Mouse (Mus musculus): ENCODE data around the gene Creb5. TPM values are rescaled to one million over a fixed set of nuclear protein-coding genes. Genes with fewer than 3 reads are reported as not detected.
A peak's percentile ranks its signal among the peaks of the same experiment; 100 is the strongest.

The Creb5 gene
- polyA plus RNA-seq, 1 experiment from 2014 or later: 3.9 TPM

DNA sequence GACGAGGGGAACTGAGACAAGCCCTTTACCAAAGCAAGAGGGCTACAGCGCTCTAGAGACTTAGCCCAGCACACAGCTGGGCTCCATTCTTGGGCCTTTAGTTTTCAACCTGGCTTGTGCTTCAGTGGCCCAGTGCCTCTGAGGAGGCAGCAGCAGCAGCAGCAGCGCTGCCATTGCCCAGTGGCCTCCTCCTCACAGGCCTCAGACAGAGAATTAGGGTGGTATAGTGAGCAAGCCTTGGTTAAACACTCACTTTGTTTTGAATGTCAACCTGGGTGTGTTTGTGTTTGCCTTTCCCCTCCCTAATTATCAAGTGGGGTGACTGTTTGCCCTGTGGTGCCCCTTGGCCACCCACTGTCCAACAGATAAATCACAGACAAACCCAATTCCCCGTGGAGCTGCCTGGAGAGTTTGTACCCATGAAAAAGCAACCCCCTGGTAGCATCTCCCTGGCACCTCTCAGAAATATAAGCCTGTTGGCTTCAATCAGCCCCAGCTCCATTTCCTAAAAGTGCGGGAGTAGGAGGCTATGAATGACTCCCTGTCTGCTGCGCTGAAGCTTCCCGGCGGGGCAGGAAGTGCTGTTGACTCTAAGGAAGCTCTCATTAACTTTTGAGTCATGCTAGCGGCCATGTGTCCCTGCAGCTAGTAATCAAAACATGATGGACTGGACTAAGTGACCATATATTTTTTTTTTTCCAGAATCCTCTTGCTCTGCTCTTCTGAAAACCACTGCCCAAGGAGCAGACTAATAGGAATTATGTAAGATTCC is 328.6 kb downstream of the Creb5 start:
- WGBS: 71% methylated on average over 9 of the region's 9 CpGs
- no peak overlapping the region for H3K27ac ChIP-seq (replicated peaks)
- H3K4me3 ChIP-seq: no peak overlapping the region
- no peak overlapping the region for H3K4me2 ChIP-seq
- H3K9me3 ChIP-seq: no peaks in the 10 kb centered on the region
- H3K4me1 ChIP-seq (replicated peaks): peaks cover 8% of the 10 kb centered on the region
- H3K36me3 ChIP-seq: no peaks in the 10 kb centered on the region
- no peaks in the 10 kb centered on the region for H3K27me3 ChIP-seq
- no peak overlapping the region for H3K9ac ChIP-seq
- ATAC-seq (ENCODE audit: low FRiP score, low read depth): no peak

DNA sequence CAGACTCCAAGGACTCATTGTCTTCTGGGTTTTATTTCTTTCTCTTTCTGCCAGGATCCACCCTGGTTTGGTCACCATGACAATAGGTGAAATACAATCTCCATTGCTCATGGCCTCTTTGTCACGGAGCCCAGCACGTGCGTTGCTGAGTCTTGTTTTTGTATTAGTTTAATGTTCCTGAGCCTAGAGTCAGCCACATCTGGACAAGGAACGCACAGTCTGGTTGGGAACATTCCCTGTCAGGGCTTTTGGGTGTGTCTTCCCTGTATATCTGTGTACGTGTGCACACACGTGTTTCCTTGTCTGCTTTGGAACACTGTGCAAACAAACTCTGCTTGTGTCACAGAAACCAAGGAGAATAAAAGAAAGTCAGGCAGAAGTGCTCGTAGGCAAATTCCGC is 331.1 kb downstream of the Creb5 start:
- ATAC-seq (ENCODE audit: low FRiP score, low read depth): no peak

DNA sequence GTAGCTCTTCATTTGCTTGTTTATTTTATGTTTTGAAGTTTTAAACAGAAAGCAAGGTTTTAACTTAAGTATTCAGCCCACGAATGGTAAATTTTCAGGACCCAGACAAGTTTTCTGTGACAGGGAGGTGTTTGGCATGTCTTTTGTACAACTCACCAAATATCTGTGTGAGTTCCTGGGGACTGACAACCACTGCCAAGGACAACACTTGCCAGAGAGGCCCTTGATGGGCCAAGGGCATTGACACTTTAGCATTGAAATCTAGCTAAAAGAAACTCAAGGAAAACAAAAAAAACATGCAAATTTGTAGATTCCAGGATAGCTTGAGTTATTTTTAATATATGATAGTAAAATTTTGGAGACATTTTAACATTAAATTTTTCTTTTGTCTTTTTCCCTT is 332.6 kb downstream of the Creb5 start:
- Histone ChIP-seq H3K27ac (replicated peaks) (no peak overlapping the region), H3K27me3 (peaks cover 3% of the 10 kb centered on the region; the same call in 1 of the 2 replicates), H3K9me3 (no peaks in the 10 kb centered on the region), H3K4me3 (no peak overlapping the region), H3K9ac (no peak overlapping the region), H3K36me3 (no peaks in the 10 kb centered on the region), H3K4me2 (no peak overlapping the region), H3K4me1 (replicated peaks) (no peaks in the 10 kb centered on the region; the same call in 1 of the 2 replicates)
- no peak for ATAC-seq (ENCODE audit: low FRiP score, low read depth)
- WGBS: 68% methylated on average over 1 of the region's 1 CpGs

More for the DNA sequence above, 331.1 kb downstream of the Creb5 start:
- H3K9me3 ChIP-seq: no peaks in the 10 kb centered on the region
- 65% methylated on average over 8 of the region's 8 CpGs for WGBS
- no peak overlapping the region for H3K27ac ChIP-seq (replicated peaks)
- H3K27me3 ChIP-seq: no peaks in the 10 kb centered on the region
- no peaks in the 10 kb centered on the region for H3K4me1 ChIP-seq (replicated peaks)
- H3K9ac ChIP-seq: no peak overlapping the region
- no peak overlapping the region for H3K4me3 ChIP-seq
- no peaks in the 10 kb centered on the region for H3K36me3 ChIP-seq
- H3K4me2 ChIP-seq: no peak overlapping the region

GRCm38 (mm10) chr6:53621295-53621694 is 334.2 kb downstream of the Creb5 start:
- Histone ChIP-seq H3K9ac (no peak overlapping the region), H3K36me3 (no peaks in the 10 kb centered on the region), H3K27ac (replicated peaks) (no peak overlapping the region), H3K4me3 (no peak overlapping the region), H3K27me3 (peaks cover 3% of the 10 kb centered on the region; the same call in 1 of the 2 replicates), H3K4me2 (no peak overlapping the region), H3K9me3 (no peaks in the 10 kb centered on the region), H3K4me1 (replicated peaks) (peaks cover 5% of the 10 kb centered on the region; the same call in 1 of the 2 replicates)
- ATAC-seq (ENCODE audit: low FRiP score, low read depth): no peak
- WGBS: 88% methylated on average over 5 of the region's 5 CpGs

GRCm38 (mm10) chr6:53624455-53625276 is 337.6 kb downstream of the Creb5 start:
- no peaks in the 10 kb centered on the region for H3K9me3 ChIP-seq
- peaks cover 5% of the 10 kb centered on the region; the same call in 1 of the 2 replicates for H3K4me1 ChIP-seq (replicated peaks)
- WGBS: 42% methylated on average over 15 of the region's 15 CpGs
- H3K4me2 ChIP-seq: no peak overlapping the region
- H3K36me3 ChIP-seq: no peaks in the 10 kb centered on the region
- no peak overlapping the region for H3K9ac ChIP-seq
- peaks cover 3% of the 10 kb centered on the region; the same call in 1 of the 2 replicates for H3K27me3 ChIP-seq
- H3K27ac ChIP-seq (replicated peaks): peak overlapping the region; percentile 61
- ATAC-seq (ENCODE audit: low FRiP score, low read depth): 0 out of 2 replicates have a peak, but pooled peaks have one; percentile 27
- H3K4me3 ChIP-seq: no peak overlapping the region

DNA sequence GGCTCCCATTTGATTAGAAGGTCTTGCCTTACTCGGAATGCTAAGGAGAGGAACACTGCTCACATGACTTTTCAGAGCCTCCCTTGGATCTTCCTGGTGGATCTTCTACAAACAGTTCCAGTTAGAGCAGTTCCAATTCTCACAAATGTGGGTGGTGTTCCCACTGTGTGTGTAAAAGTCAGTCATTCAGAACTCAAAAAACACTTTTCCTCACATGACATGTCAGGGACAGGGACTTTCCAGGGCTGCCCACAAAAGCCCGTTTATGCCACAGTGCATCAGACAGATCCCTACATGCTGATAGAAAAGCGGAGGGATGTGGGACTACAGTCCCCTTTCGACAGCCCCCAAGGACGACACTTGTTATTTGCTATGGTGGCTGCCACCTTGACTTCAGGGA is 339.0 kb downstream of the Creb5 start:
- H3K36me3 ChIP-seq: no peaks in the 10 kb centered on the region
- H3K27me3 ChIP-seq: peaks cover 3% of the 10 kb centered on the region
- ATAC-seq (ENCODE audit: low FRiP score, low read depth): no peak
- no peaks in the 10 kb centered on the region for H3K9me3 ChIP-seq
- WGBS: 87% methylated on average over 5 of the region's 5 CpGs
- no peak overlapping the region for H3K4me3 ChIP-seq
- H3K4me1 ChIP-seq (replicated peaks): peaks cover 5% of the 10 kb centered on the region; the same call in 1 of the 2 replicates
- no peak overlapping the region for H3K4me2 ChIP-seq
- no peak overlapping the region for H3K27ac ChIP-seq (replicated peaks)
- no peak overlapping the region for H3K9ac ChIP-seq

DNA sequence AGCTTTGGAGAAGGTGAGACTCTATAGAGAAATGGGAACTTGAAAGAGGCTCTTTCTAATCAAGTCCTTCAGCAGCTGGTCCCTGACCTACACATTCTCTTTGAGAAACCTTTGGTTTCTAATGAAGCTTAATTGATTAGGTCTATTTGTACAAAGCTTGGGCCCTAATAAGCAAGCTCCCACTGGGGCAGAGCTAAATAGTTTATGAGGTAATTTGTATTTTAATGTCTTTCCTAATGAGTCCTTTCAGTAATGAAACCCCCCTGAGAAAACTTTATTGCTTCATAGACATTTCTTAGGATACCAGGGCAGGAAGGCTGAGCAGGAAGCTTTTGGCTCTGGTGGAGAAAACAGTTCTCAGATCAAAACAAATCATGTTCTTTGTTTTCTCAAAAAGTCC is 341.6 kb downstream of the Creb5 start:
- H3K27me3 ChIP-seq: no peaks in the 10 kb centered on the region; the same call in 1 of the 2 replicates
- H3K9me3 ChIP-seq: no peaks in the 10 kb centered on the region
- H3K27ac ChIP-seq (replicated peaks): no peak overlapping the region
- no peaks in the 10 kb centered on the region for H3K36me3 ChIP-seq
- H3K4me1 ChIP-seq (replicated peaks): peaks cover 5% of the 10 kb centered on the region; the same call in 1 of the 2 replicates
- no peak overlapping the region for H3K9ac ChIP-seq
- ATAC-seq (ENCODE audit: low FRiP score, low read depth): no peak
- H3K4me3 ChIP-seq: no peak overlapping the region
- no peak overlapping the region for H3K4me2 ChIP-seq

DNA sequence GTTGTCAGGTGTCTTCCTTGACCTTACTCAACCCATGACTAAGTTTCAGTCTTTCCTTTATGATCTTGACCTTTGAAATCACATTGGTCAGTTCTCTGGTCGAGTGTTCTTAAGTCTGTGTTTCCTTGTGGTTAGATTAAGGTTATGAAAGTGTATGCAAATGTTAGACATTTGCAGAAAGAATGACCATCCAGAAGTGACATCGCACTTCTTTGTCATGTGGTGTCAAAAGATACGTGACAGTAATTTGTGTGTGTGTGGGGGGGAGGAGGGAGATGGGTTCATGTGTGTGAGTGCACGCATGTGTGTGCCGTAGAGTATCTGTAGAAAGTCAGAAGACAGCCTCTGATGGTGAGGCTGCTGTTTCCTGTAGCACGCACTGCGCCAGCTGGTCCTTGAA is 348.4 kb downstream of the Creb5 start:
- no peak overlapping the region for H3K9ac ChIP-seq
- H3K27ac ChIP-seq (replicated peaks): no peak overlapping the region
- no peak for ATAC-seq (ENCODE audit: low FRiP score, low read depth)
- H3K4me1 ChIP-seq (replicated peaks): peaks cover 5% of the 10 kb centered on the region
- H3K9me3 ChIP-seq: no peaks in the 10 kb centered on the region
- H3K4me3 ChIP-seq: no peak overlapping the region
- no peak overlapping the region for H3K4me2 ChIP-seq
- no peaks in the 10 kb centered on the region; the same call in 1 of the 2 replicates for H3K27me3 ChIP-seq
- H3K36me3 ChIP-seq: no peaks in the 10 kb centered on the region
- WGBS: 93% methylated on average over 7 of the region's 7 CpGs

DNA sequence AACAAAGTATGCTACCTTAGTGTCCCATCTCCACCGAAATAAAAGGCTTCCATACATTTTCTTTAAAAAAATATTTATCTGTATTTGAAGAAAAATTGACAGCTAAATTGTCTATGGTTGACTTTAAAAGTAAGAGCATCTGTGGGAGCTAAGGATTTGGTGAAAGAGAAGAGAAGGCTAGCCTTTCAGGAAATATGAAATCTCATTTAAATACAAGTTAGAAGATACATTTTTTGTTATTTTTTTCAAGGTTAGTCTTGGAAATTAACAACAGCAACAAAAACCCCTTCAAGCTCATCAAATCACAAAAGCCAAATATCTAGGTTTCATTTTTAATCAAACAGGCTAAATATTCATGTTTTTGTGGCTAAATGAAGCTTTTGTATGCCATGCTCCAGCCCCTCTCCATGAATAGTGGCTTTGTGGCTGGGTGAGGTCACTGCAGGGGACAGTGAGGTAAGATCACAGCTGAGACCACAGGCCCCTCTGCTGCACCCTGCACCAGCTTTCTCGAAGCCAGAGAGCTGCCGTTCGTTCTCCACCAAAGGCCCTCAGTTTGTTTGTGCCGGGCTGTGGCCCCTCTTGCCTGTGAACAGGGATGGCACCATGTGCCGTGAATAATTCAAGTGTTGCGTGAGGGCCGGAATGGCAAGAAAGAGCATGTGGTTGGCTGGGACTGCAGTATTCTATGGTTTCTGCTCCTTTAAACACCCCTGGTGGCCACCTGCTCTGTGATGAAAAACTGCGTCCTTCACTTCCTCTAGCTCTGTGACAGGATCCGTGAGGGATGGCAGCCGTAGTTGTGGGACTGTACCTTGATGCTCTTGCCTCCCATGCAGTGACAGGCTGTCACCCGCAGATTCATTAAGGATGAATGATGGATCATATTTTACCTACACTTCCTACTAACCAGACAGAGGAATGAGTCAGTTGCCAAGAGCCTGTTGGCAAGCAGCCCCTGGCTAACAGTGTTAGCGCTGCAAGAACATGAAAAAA is 350.6 kb downstream of the Creb5 start:
- peak overlapping the region; percentile 45; the same call in 1 of the 2 replicates for H3K27ac ChIP-seq (replicated peaks)
- H3K4me1 ChIP-seq (replicated peaks): peaks cover 13% of the 10 kb centered on the region
- peak; percentile 65; the same call in 1 of the 2 replicates for ATAC-seq (ENCODE audit: low FRiP score, low read depth)
- H3K9ac ChIP-seq: no peak overlapping the region
- H3K27me3 ChIP-seq: no peaks in the 10 kb centered on the region
- no peaks in the 10 kb centered on the region for H3K36me3 ChIP-seq
- H3K4me2 ChIP-seq: 0 out of 2 replicates have a peak overlapping the region, but pooled peaks have one; percentile 11
- no peaks in the 10 kb centered on the region for H3K9me3 ChIP-seq
- no peak overlapping the region for H3K4me3 ChIP-seq
- 61% methylated on average over 13 of the region's 13 CpGs for WGBS

GRCm38 (mm10) chr6:53641633-53642605 is 354.8 kb downstream of the Creb5 start:
- no peak overlapping the region for H3K9ac ChIP-seq
- H3K4me2 ChIP-seq: peak overlapping the region; percentile 23; the same call in 1 of the 2 replicates

More at GRCm38 (mm10) chr6:53641633-53642605, 354.8 kb downstream of the Creb5 start:
- H3K36me3 ChIP-seq: no peaks in the 10 kb centered on the region
- 66% methylated on average over 30 of the region's 30 CpGs for WGBS
- H3K4me3 ChIP-seq: no peak overlapping the region
- peaks cover 26% of the 10 kb centered on the region for H3K4me1 ChIP-seq (replicated peaks)
- H3K27me3 ChIP-seq: no peaks in the 10 kb centered on the region
- H3K27ac ChIP-seq (replicated peaks): no peak overlapping the region
- no peaks in the 10 kb centered on the region for H3K9me3 ChIP-seq
- no peak for ATAC-seq (ENCODE audit: low FRiP score, low read depth)

Measured in hindbrain, embryonic 15.5 days (tissue).